Mouse (Mus musculus): ENCODE data around the gene Pdlim7.
A peak's percentile ranks its signal among the peaks of the same experiment; 100 is the strongest.

Pdlim7 gene

GRCm38 (mm10) chr13:55465184-55465583 is 48.3 kb downstream of the Pdlim7 start:
- no peak for DNase-seq (ENCODE audit: low spot score in 2 of 2)

GRCm38 (mm10) chr13:55464027-55464884 is 49.2 kb downstream of the Pdlim7 start, which contains the start of gene Prr7:
Gene Prr7, plus strand, starts transcription at chr13:55464267.
- peak; percentile 45 to 71 for DNase-seq (ENCODE audit: low spot score in 2 of 2)

- DNase-seq (ENCODE audit: low spot score in 2 of 2), result no peak
These were observed 50.0 kb downstream of the Pdlim7 start for GRCm38 (mm10) chr13:55463399-55464026.

GRCm38 (mm10) chr13:55462965-55463364 is 50.5 kb downstream of the Pdlim7 start:
- no peak for DNase-seq (ENCODE audit: low spot score in 2 of 2)

- DNase-seq (ENCODE audit: low spot score in 2 of 2), result no peak
These were observed 61.5 kb downstream of the Pdlim7 start for GRCm38 (mm10) chr13:55451785-55452549.

GRCm38 (mm10) chr13:55451296-55451695 is 62.2 kb downstream of the Pdlim7 start:
- DNase-seq (ENCODE audit: low spot score in 2 of 2), result no peak

- peak in 1 of 2 experiments; percentile 73 for DNase-seq (ENCODE audit: low spot score in 2 of 2)
These were observed 62.9 kb downstream of the Pdlim7 start for GRCm38 (mm10) chr13:55450511-55450980.

- DNase-seq (ENCODE audit: low spot score in 2 of 2), result no peak
These were observed 63.6 kb downstream of the Pdlim7 start for GRCm38 (mm10) chr13:55449679-55450441.

- no peak for DNase-seq (ENCODE audit: low spot score in 2 of 2)
These were observed 64.3 kb downstream of the Pdlim7 start for GRCm38 (mm10) chr13:55449205-55449604.

GRCm38 (mm10) chr13:55448131-55448530 is 65.3 kb downstream of the Pdlim7 start:
- DNase-seq (ENCODE audit: low spot score in 2 of 2), result no peak

GRCm38 (mm10) chr13:55447543-55447943 is 65.9 kb downstream of the Pdlim7 start:
- DNase-seq (ENCODE audit: low spot score in 2 of 2), result no peak

GRCm38 (mm10) chr13:55446483-55447105 is 66.9 kb downstream of the Pdlim7 start:
- no peak for DNase-seq (ENCODE audit: low spot score in 2 of 2)

Data from cerebellum, postnatal 4 days (tissue).